Mouse (Mus musculus) common myeloid progenitor, adult 5-6 weeks (primary cell): Measurements from ENCODE around the gene Clip1. TPM values are rescaled to one million over a fixed set of nuclear protein-coding genes. Genes with fewer than 3 reads are reported as not detected.

Source experiments
- ATAC-seq: replicated peaks from 2 replicates; pipeline ENCODE4 v1.8.0; 2016; ENCODE audit warnings: low read depth, mild to moderate bottlenecking, moderate TSS enrichment, inconsistent platforms; ENCODE audit not compliant: poor library complexity, severe bottlenecking
- total RNA-seq: library from RNA; stranded (forward); fragments of 200-1000, 187-1606 nt; gene quantifications from 2 replicates; pipeline ENCODE4 v1.2.3, GENCODE M21; 2017

Clip1 gene
- total RNA-seq, 1 experiment from 2014 or later = 105 TPM

DNA sequence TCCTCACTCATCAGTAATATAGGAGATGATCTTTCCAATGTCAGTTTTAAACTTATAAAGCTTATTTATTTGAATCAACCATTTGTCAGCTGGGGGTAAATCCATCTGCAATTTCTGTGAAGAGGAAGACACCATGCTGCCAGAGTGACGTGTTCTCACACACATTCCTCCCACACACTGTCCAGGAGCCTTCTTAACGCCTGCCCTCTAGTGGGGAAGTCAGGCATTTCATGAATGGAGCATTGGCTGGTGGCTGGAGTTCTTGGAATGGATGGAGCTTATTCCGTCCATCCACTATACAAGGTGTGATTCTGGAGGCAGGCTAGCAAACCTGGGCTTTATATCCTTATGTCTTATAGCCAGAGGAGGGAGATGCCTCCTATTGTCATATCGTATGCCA lies 74.6 kb downstream of the Clip1 start:
- ATAC-seq = peak; percentile 72; the same call in 1 of the 2 replicates

GRCm38 (mm10) chr5:123609416-123609815 lies 75.0 kb downstream of the Clip1 start:
- ATAC-seq = no peak

- peak; percentile 59 for ATAC-seq
Measured at GRCm38 (mm10) chr5:123607211-123607669, 77.2 kb downstream of the Clip1 start.

GRCm38 (mm10) chr5:123603496-123603895 lies 80.9 kb downstream of the Clip1 start:
- ATAC-seq = no peak

GRCm38 (mm10) chr5:123602174-123602573 lies 82.2 kb downstream of the Clip1 start:
- ATAC-seq = no peak

DNA sequence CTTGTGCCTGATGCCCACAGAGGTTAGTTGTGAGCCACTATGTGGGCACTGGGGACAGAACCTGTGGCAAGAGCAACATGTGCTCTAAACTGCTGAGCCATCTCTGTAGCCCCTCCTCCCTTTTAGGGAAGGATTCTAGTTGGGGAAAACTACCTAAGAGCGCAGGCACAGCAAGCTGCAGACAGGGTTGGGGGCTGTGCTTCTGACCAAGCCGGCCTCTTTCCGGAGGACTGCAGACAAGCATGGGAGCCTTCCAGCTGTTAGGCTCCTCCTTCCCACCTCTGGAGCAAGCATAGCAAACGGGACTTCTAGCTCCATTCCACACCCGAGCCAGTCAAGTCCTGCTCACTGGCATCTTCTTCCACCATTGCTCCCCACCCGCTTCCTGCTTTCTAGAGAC lies 85.1 kb downstream of the Clip1 start:
- no peak for ATAC-seq

GRCm38 (mm10) chr5:123593622-123594280 lies 90.7 kb downstream of the Clip1 start:
- ATAC-seq = no peak

- ATAC-seq = 0 out of 2 replicates have a peak, but pooled peaks have one; percentile 42
Measured at GRCm38 (mm10) chr5:123580043-123580442, 104.4 kb downstream of the Clip1 start.

DNA sequence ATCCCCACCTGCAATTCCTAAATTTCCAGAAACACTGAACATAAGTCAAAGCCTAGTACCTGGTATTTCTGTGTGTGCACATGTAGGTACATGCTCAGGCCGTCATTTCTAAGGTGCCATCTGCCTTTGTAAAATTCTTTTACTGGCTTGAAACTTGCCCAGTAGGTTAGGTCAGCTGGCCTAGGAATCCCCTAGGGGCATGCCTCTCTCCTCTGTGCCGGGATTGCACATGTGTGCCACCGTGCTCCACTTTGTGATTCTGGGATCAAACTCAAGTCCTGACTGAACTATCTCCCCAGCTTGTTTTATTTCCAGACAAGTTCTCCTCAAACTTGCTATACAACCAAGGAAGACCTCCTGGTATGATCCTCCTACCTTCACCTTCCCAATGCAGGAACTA lies 107.7 kb downstream of the Clip1 start:
- no peak for ATAC-seq

DNA sequence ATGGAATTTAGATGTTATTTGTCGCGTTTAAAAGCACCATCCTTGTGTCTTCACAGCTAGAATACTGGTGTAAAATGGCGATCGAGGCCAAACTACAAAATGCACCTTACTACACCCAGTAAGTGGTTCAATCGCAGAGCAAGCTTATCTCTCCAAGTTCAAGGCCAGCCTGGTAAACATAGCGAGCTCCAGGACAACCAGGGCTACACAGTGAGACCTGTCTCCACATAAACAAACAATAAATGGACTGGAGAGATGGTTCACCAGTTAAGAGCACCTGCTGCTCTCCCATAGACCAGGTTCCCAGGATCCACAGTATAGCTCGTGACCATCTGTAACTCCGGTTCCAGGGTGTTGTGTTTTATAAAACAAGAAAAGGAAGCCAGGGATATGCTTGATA lies 111.1 kb downstream of the Clip1 start:
- no peak for ATAC-seq

- peak; percentile 95 for ATAC-seq
Measured at GRCm38 (mm10) chr5:123572357-123573186, 111.8 kb downstream of the Clip1 start, which contains the start of gene Vps33a. TSS of gene Vps33a (minus strand) at chr5:123573038.

DNA sequence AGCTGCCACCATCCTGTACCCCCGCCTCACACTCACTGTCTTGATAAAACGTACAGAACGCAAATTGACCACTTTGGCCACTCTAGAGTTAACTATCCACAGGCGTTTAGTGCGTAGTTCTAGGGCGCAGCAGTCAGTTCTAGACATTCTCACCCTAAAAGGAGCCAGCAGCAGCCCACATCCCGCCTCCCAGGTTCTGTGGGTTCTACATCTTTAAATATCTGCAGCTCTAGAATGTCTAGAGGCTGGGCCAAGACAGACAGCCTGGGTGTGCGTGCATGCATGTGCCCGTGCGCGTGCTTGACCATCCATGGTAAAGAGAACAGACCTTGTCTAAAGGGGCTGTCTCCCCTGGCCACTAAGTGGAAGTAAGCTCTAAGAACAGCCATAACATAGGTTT lies 123.3 kb downstream of the Clip1 start:
- ATAC-seq = no peak

- no peak for ATAC-seq
Measured at GRCm38 (mm10) chr5:123559588-123559987, 124.8 kb downstream of the Clip1 start.

GRCm38 (mm10) chr5:123556451-123556850 lies 128.0 kb downstream of the Clip1 start:
- ATAC-seq = no peak

DNA sequence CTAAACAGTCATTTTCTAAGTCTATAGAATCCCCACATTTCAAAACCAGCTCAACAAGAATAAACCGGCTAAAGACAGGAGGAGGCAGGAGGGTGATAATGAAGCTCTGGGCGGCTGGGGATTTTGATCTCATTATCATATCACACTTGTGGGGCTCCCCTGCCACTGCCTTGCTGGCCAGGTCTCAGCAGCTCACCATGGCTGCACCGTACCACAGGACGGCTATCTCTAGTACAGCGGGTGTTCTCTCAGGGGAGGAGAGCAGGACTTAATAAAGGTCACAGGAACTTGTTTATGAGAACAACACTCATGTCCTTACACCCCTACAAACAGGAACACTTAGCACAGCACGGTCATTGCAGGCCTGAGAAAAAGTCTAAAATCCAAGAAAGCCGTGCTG lies 128.7 kb downstream of the Clip1 start:
- no peak; the same call in 1 of the 2 replicates for ATAC-seq

- ATAC-seq = no peak
Measured at GRCm38 (mm10) chr5:123533801-123534200, 150.6 kb downstream of the Clip1 start.

DNA sequence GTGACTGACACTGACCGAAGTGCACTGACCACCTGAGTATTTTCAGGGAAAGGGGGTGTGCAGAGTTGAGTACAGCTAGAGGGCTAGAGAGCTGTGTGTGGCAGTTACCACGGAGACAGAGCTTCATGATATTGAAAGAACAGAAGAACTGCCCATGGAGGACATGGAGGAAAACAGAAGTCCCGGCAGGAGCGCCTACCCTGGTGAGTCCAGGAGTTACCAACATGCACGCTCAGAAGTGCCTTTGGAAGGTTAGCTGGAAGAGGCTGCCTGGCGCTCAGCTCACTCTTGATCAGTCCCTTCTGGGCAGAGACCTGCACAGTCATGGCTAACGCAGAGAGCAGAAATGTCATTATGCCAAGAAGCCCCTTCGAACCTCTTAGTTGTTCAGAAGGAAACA lies 154.4 kb downstream of the Clip1 start:
- ATAC-seq = no peak

- ATAC-seq = no peak
Measured at GRCm38 (mm10) chr5:123528641-123529040, 155.8 kb downstream of the Clip1 start.
